Mouse (Mus musculus) stomach, embryonic 16.5 days (tissue): ENCODE results near the gene Mrgprf. TPM values are rescaled to one million over a fixed set of nuclear protein-coding genes. Genes with fewer than 3 reads are reported as not detected.

Experiments
- ATAC-seq: fragments of 200-750 bp; cut with Nextera tagmentation; 2 replicates; pipeline ENCODE4 v1.8.0; 2017; ENCODE audit warnings: moderate number of reproducible peaks, moderate TSS enrichment; ENCODE audit not compliant: insufficient read depth, low FRiP score
- H3K27ac ChIP-seq: fragments of 300-500 bp; sonication (generic); 2 replicates; pipeline ENCODE4 v1.5.1; 2014; ENCODE audit warnings: low read length
- H3K27me3 ChIP-seq: fragments of 300-500 bp; sonication (generic); 2 replicates; pipeline ENCODE4 v1.6.1; 2014; ENCODE audit warnings: low read length, control low read depth, mixed read lengths; ENCODE audit not compliant: control insufficient read depth, insufficient read depth
- H3K36me3 ChIP-seq: fragments of 300-500 bp; sonication (generic); 2 replicates; pipeline ENCODE4 v1.6.1; 2014; ENCODE audit warnings: low read length; ENCODE audit not compliant: control insufficient read depth, insufficient read depth
- H3K4me1 ChIP-seq: fragments of 300-500 bp; sonication (generic); 2 replicates; pipeline ENCODE4 v1.6.1; 2014; ENCODE audit warnings: low read length, control low read depth, mixed read lengths; ENCODE audit not compliant: control insufficient read depth, insufficient read depth
- H3K4me2 ChIP-seq: fragments of 300-500 bp; sonication (generic); 2 replicates; pipeline ENCODE4 v1.6.1; 2014; ENCODE audit warnings: low read depth, low read length, mixed read lengths
- H3K4me3 ChIP-seq: fragments of 300-500 bp; sonication (generic); replicated peaks from 2 replicates; pipeline ENCODE4 v1.5.1; 2014; ENCODE audit warnings: mild to moderate bottlenecking, low read length
- H3K9ac ChIP-seq: fragments of 300-500 bp; sonication (generic); 2 replicates; pipeline ENCODE4 v1.6.1; 2014; ENCODE audit warnings: low read length
- H3K9me3 ChIP-seq: fragments of 300-500 bp; sonication (generic); replicated peaks from 2 replicates; pipeline ENCODE4 v1.6.1; 2016; ENCODE audit warnings: low read length, control low read depth; ENCODE audit not compliant: control insufficient read depth
- WGBS: fragments of 180-500 bp; shearing (Covaris S2); extraction: QIAGEN DNeasy Blood & Tissue Kit; methylation state at CpG from one replicate; pipeline ENCODE4 v1.1.7; 2014; 5-methylcytosine and 5-hydroxymethylcytosine counted together
- polyA plus RNA-seq: library from polyadenylated mRNA; unstranded; fragments of >200 nt; fragmentation: Nextera tagmentation; extraction: Ambion mirVana; gene quantifications from 2 replicates; pipeline ENCODE4 v1.2.1, GENCODE M21; 2015

Mrgprf gene
- polyA plus RNA-seq, 1 experiment from 2014 or later: 5.5 TPM

GRCm38 (mm10) chr7:145275488-145275887 is 25.1 kb upstream of the Mrgprf start:
- no peak for ATAC-seq
- H3K9ac ChIP-seq: no peak overlapping the region
- H3K4me2 ChIP-seq: no peak overlapping the region
- peaks cover 14% of the 10 kb centered on the region; the same call in 1 of the 2 replicates for H3K36me3 ChIP-seq
- WGBS: 82% methylated on average over 3 of the region's 3 CpGs
- H3K27ac ChIP-seq: no peak overlapping the region
- no peaks in the 10 kb centered on the region for H3K4me1 ChIP-seq
- no peak overlapping the region for H3K4me3 ChIP-seq
- no peaks in the 10 kb centered on the region for H3K9me3 ChIP-seq
- no peaks in the 10 kb centered on the region for H3K27me3 ChIP-seq

- Histone ChIP-seq H3K27me3 (no peaks in the 10 kb centered on the region), H3K36me3 (no peaks in the 10 kb centered on the region), H3K4me3 (no peak overlapping the region), H3K4me2 (no peak overlapping the region), H3K9ac (no peak overlapping the region), H3K9me3 (no peaks in the 10 kb centered on the region), H3K4me1 (peaks cover 22% of the 10 kb centered on the region), H3K27ac (no peak overlapping the region)
- ATAC-seq: no peak
- 80% methylated on average over 4 of the region's 4 CpGs for WGBS
Measured at GRCm38 (mm10) chr7:145281396-145281795, 19.2 kb upstream of the Mrgprf start.

GRCm38 (mm10) chr7:145283041-145283440 is 17.6 kb upstream of the Mrgprf start:
- peak overlapping the region; percentile 68 for H3K9ac ChIP-seq
- no peaks in the 10 kb centered on the region for H3K27me3 ChIP-seq
- H3K27ac ChIP-seq: peak overlapping the region; percentile 22; the same call in 1 of the 2 replicates
- H3K4me1 ChIP-seq: peaks cover 22% of the 10 kb centered on the region
- WGBS: 46% methylated on average over 4 of the region's 4 CpGs
- ATAC-seq: 0 out of 2 replicates have a peak, but pooled peaks have one; percentile 19
- peak overlapping the region; percentile 68 for H3K4me2 ChIP-seq
- H3K4me3 ChIP-seq: peak overlapping the region; percentile 63
- no peaks in the 10 kb centered on the region for H3K9me3 ChIP-seq
- no peaks in the 10 kb centered on the region for H3K36me3 ChIP-seq

- Histone ChIP-seq H3K27ac (peak within 1 kb of the TSS; percentile 22), H3K4me3 (peak within 1 kb of the TSS; percentile 63), H3K4me1 (peaks cover 22% of the 10 kb centered on the region), H3K27me3 (no peaks in the 10 kb centered on the region), H3K4me2 (peak within 1 kb of the TSS; percentile 68), H3K9ac (peak within 1 kb of the TSS; percentile 68), H3K36me3 (no peaks in the 10 kb centered on the region), H3K9me3 (no peaks in the 10 kb centered on the region)
- ATAC-seq: peak; percentile 96
- WGBS: 3% methylated on average over 18 of the region's 18 CpGs
Measured at GRCm38 (mm10) chr7:145283487-145284187, 17.0 kb upstream of the Mrgprf start, which contains the start of gene Tpcn2. Gene Tpcn2, minus strand, starts transcription at chr7:145284011.

GRCm38 (mm10) chr7:145284293-145284692 is 16.3 kb upstream of the Mrgprf start:
- H3K4me1 ChIP-seq: peaks cover 22% of the 10 kb centered on the region
- WGBS: 29% methylated on average over 3 of the region's 3 CpGs
- H3K4me3 ChIP-seq: peak overlapping the region; percentile 63; the same call in 1 of the 2 replicates
- no peak overlapping the region for H3K27ac ChIP-seq
- peak overlapping the region; percentile 68 for H3K4me2 ChIP-seq
- no peak overlapping the region; the same call in 1 of the 2 replicates for H3K9ac ChIP-seq
- H3K9me3 ChIP-seq: no peaks in the 10 kb centered on the region
- no peaks in the 10 kb centered on the region for H3K27me3 ChIP-seq
- no peaks in the 10 kb centered on the region for H3K36me3 ChIP-seq
- ATAC-seq: 0 out of 2 replicates have a peak, but pooled peaks have one; percentile 5

GRCm38 (mm10) chr7:145285476-145285875 is 15.2 kb upstream of the Mrgprf start:
- Histone ChIP-seq H3K27ac (no peak overlapping the region), H3K4me2 (no peak overlapping the region), H3K4me3 (no peak overlapping the region), H3K9ac (no peak overlapping the region), H3K9me3 (no peaks in the 10 kb centered on the region), H3K4me1 (peaks cover 22% of the 10 kb centered on the region), H3K27me3 (no peaks in the 10 kb centered on the region), H3K36me3 (no peaks in the 10 kb centered on the region)
- ATAC-seq: no peak
- 77% methylated on average over 4 of the region's 4 CpGs for WGBS

- peaks cover 9% of the 10 kb centered on the region for H3K4me1 ChIP-seq
- WGBS: 56% methylated on average over 6 of the region's 6 CpGs
- no peaks in the 10 kb centered on the region for H3K9me3 ChIP-seq
- H3K36me3 ChIP-seq: no peaks in the 10 kb centered on the region
- no peak for ATAC-seq
- no peak overlapping the region for H3K4me3 ChIP-seq
- no peak overlapping the region for H3K9ac ChIP-seq
- H3K27ac ChIP-seq: no peak overlapping the region
- no peaks in the 10 kb centered on the region for H3K27me3 ChIP-seq
- no peak overlapping the region for H3K4me2 ChIP-seq
Measured at GRCm38 (mm10) chr7:145287410-145287809, 13.2 kb upstream of the Mrgprf start.

- Histone ChIP-seq H3K4me2 (no peak overlapping the region), H3K27ac (no peak overlapping the region), H3K27me3 (no peaks in the 10 kb centered on the region), H3K9me3 (no peaks in the 10 kb centered on the region), H3K4me3 (no peak overlapping the region), H3K4me1 (no peaks in the 10 kb centered on the region; the same call in 1 of the 2 replicates), H3K9ac (no peak overlapping the region), H3K36me3 (no peaks in the 10 kb centered on the region)
- WGBS: 26% methylated on average over 5 of the region's 5 CpGs
- peak; percentile 53; the same call in 1 of the 2 replicates for ATAC-seq
Measured at GRCm38 (mm10) chr7:145289302-145289701, 11.3 kb upstream of the Mrgprf start.

- Histone ChIP-seq H3K36me3 (no peaks in the 10 kb centered on the region), H3K4me3 (no peak overlapping the region), H3K4me2 (no peak overlapping the region), H3K9ac (no peak overlapping the region), H3K27me3 (no peaks in the 10 kb centered on the region), H3K27ac (no peak overlapping the region), H3K4me1 (no peaks in the 10 kb centered on the region; the same call in 1 of the 2 replicates), H3K9me3 (no peaks in the 10 kb centered on the region)
- ATAC-seq: no peak
- 89% methylated on average over 2 of the region's 2 CpGs for WGBS
Measured at GRCm38 (mm10) chr7:145291847-145292246, 8.8 kb upstream of the Mrgprf start.
